Mouse (Mus musculus) midbrain, embryonic 16.5 days (tissue): Measurements from ENCODE around the gene Calu. TPM values are rescaled to one million over a fixed set of nuclear protein-coding genes. Genes with fewer than 3 reads are reported as not detected.

Experiments
- ATAC-seq: fragments of 200-750 bp; cut with Nextera tagmentation; 2 replicates; pipeline ENCODE4 v1.8.0; 2017; ENCODE audit warnings: moderate TSS enrichment
- H3K27ac ChIP-seq: fragments of 300-500 bp; sonication (generic); 2 replicates; pipeline ENCODE4 v1.5.1; 2014; ENCODE audit warnings: mild to moderate bottlenecking, low read length, mixed read lengths
- H3K27me3 ChIP-seq: fragments of 300-500 bp; sonication (generic); 2 replicates; pipeline ENCODE4 v1.6.1; 2014; ENCODE audit warnings: low read depth, low read length, mixed read lengths; ENCODE audit not compliant: control insufficient read depth, insufficient read depth
- H3K36me3 ChIP-seq: fragments of 300-500 bp; sonication (generic); 2 replicates; pipeline ENCODE4 v1.6.1; 2014; ENCODE audit warnings: mild to moderate bottlenecking, low read length, moderate library complexity, mixed read lengths; ENCODE audit not compliant: control insufficient read depth, insufficient read depth
- H3K4me1 ChIP-seq: fragments of 300-500 bp; sonication (generic); 2 replicates; pipeline ENCODE4 v1.6.1; 2014; ENCODE audit warnings: mild to moderate bottlenecking, low read length, mixed read lengths; ENCODE audit not compliant: control insufficient read depth, insufficient read depth
- H3K4me2 ChIP-seq: fragments of 300-500 bp; sonication (generic); 2 replicates; pipeline ENCODE4 v1.6.1; 2014; ENCODE audit warnings: mild to moderate bottlenecking, low read length, mixed read lengths
- H3K4me3 ChIP-seq: fragments of 300-500 bp; sonication (generic); 2 replicates; pipeline ENCODE4 v1.5.1; 2014; ENCODE audit warnings: low read depth, mild to moderate bottlenecking, low read length, moderate library complexity, mixed read lengths
- H3K9ac ChIP-seq: fragments of 300-500 bp; sonication (generic); 2 replicates; pipeline ENCODE4 v1.6.1; 2014; ENCODE audit warnings: low read depth, low read length, mixed read lengths
- H3K9me3 ChIP-seq: fragments of 300-500 bp; sonication (generic); replicated peaks from 2 replicates; pipeline ENCODE4 v1.6.1; 2014; ENCODE audit warnings: mild to moderate bottlenecking, low read length, mixed read lengths; ENCODE audit not compliant: control insufficient read depth, poor library complexity, severe bottlenecking
- WGBS: fragments of 180-500 bp; shearing (Covaris S2); extraction: QIAGEN DNeasy Blood & Tissue Kit; methylation state at CpG from one replicate; pipeline ENCODE4 v1.1.7; 2014; 5-methylcytosine and 5-hydroxymethylcytosine counted together
- polyA plus RNA-seq: library from polyadenylated mRNA; unstranded; fragments of >200 nt; fragmentation: Nextera tagmentation; extraction: Ambion mirVana; gene quantifications from 2 replicates; pipeline ENCODE4 v1.2.1, GENCODE M21; 2015

The Calu gene
- 160 and 163 TPM in 2 replicates for polyA plus RNA-seq

- peak; percentile 99 for ATAC-seq
- Histone ChIP-seq H3K4me2 (peak within 1 kb of the TSS; percentile 87), H3K27me3 (no peaks in the 10 kb centered on the region), H3K27ac (peak within 1 kb of the TSS; percentile 83), H3K4me1 (peaks cover 15% of the 10 kb centered on the region), H3K9ac (peak within 1 kb of the TSS; percentile 84), H3K4me3 (peak within 1 kb of the TSS; percentile 93), H3K36me3 (no peaks in the 10 kb centered on the region), H3K9me3 (no peaks in the 10 kb centered on the region)
- under 1% methylated on average over 55 of the region's 55 CpGs for WGBS
These were observed at the start of gene Calu for GRCm38 (mm10) chr6:29347665-29348370. Gene Calu (plus strand): TSS chr6:29348069.

DNA sequence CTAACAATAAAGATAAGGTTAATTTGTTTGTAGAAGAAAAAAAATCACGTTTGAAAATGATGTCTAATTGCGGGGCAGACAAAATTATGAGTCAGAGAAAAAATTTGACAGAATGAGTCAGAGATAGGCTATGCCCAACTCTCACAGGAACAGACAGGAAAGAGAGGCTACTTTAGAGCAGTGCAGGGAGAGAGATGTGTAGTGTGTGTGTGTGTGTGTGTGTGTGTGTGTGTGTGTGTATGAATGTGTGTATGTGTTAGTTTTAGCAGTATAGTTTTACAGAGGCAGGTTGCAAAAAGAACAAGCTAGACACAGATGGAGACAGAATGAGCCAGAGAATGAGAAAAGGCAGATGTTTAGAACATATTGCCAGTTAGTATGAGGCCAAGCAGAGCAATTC, 48.8 kb upstream of the Calu start:
- WGBS, result 74% methylated on average over 2 of the region's 2 CpGs
- Histone ChIP-seq H3K27me3 (no peaks in the 10 kb centered on the region), H3K4me1 (no peaks in the 10 kb centered on the region), H3K4me3 (no peak overlapping the region), H3K27ac (no peak overlapping the region), H3K9ac (no peak overlapping the region), H3K36me3 (no peaks in the 10 kb centered on the region), H3K9me3 (no peaks in the 10 kb centered on the region), H3K4me2 (no peak overlapping the region)
- ATAC-seq, result no peak

GRCm38 (mm10) chr6:29303251-29303650, 44.6 kb upstream of the Calu start:
- Histone ChIP-seq H3K27ac (no peak overlapping the region), H3K9me3 (no peaks in the 10 kb centered on the region), H3K4me2 (no peak overlapping the region), H3K36me3 (no peaks in the 10 kb centered on the region), H3K9ac (no peak overlapping the region), H3K27me3 (no peaks in the 10 kb centered on the region), H3K4me1 (no peaks in the 10 kb centered on the region), H3K4me3 (no peak overlapping the region)
- ATAC-seq, result no peak

DNA sequence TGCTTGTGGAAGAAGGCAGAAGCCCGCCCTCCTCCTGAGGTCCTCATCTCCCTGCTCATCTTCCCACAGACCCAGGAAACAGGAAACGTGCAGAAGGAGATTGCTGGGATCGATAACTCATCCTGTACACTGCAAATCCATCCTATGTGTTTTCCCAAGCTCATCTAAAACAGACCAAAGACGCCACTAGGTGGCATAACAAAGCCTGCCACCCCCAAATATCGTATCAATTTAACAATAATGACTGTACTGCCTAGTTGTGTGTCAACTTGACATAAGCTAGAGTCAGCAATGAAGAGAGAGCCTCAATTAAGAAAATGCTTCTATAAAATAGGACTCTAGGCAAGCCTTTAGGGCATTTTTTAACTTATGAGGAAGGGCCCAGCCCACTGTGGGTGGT, 44.1 kb upstream of the Calu start:
- no peak for ATAC-seq
- Histone ChIP-seq H3K4me2 (no peak overlapping the region), H3K27ac (no peak overlapping the region), H3K27me3 (no peaks in the 10 kb centered on the region), H3K9me3 (no peaks in the 10 kb centered on the region), H3K36me3 (no peaks in the 10 kb centered on the region), H3K4me1 (no peaks in the 10 kb centered on the region), H3K4me3 (no peak overlapping the region), H3K9ac (no peak overlapping the region)
- 53% methylated on average over 5 of the region's 5 CpGs for WGBS

GRCm38 (mm10) chr6:29305462-29305861, 42.4 kb upstream of the Calu start:
- H3K9ac ChIP-seq, result no peak overlapping the region
- WGBS, result 96% methylated on average over 4 of the region's 4 CpGs
- H3K36me3 ChIP-seq, result no peaks in the 10 kb centered on the region
- H3K4me3 ChIP-seq, result no peak overlapping the region
- H3K9me3 ChIP-seq, result no peaks in the 10 kb centered on the region
- H3K27ac ChIP-seq, result no peak overlapping the region
- H3K4me2 ChIP-seq, result no peak overlapping the region
- H3K4me1 ChIP-seq, result no peaks in the 10 kb centered on the region
- ATAC-seq, result no peak
- no peaks in the 10 kb centered on the region for H3K27me3 ChIP-seq

- no peak for ATAC-seq
- H3K27ac ChIP-seq, result no peak overlapping the region
- H3K9me3 ChIP-seq, result no peaks in the 10 kb centered on the region
- H3K36me3 ChIP-seq, result no peaks in the 10 kb centered on the region
- no peak overlapping the region for H3K9ac ChIP-seq
- H3K4me2 ChIP-seq, result no peak overlapping the region
- H3K4me1 ChIP-seq, result no peaks in the 10 kb centered on the region
- WGBS, result 86% methylated on average over 16 of the region's 16 CpGs
- no peaks in the 10 kb centered on the region for H3K27me3 ChIP-seq
- H3K4me3 ChIP-seq, result no peak overlapping the region
These were observed 38.8 kb upstream of the Calu start for GRCm38 (mm10) chr6:29308846-29309605.

- Histone ChIP-seq H3K4me3 (no peak overlapping the region), H3K27me3 (no peaks in the 10 kb centered on the region), H3K27ac (no peak overlapping the region), H3K9me3 (no peaks in the 10 kb centered on the region), H3K4me1 (no peaks in the 10 kb centered on the region), H3K9ac (no peak overlapping the region), H3K4me2 (no peak overlapping the region), H3K36me3 (no peaks in the 10 kb centered on the region)
- WGBS, result 66% methylated on average over 14 of the region's 14 CpGs
- ATAC-seq, result no peak
These were observed 34.1 kb upstream of the Calu start for GRCm38 (mm10) chr6:29313690-29314202.

GRCm38 (mm10) chr6:29317286-29317685, 30.6 kb upstream of the Calu start:
- Histone ChIP-seq H3K4me2 (no peak overlapping the region), H3K4me1 (no peaks in the 10 kb centered on the region), H3K27ac (no peak overlapping the region), H3K36me3 (no peaks in the 10 kb centered on the region), H3K4me3 (no peak overlapping the region), H3K9ac (no peak overlapping the region), H3K9me3 (no peaks in the 10 kb centered on the region), H3K27me3 (no peaks in the 10 kb centered on the region)
- 71% methylated on average over 2 of the region's 2 CpGs for WGBS
- no peak for ATAC-seq

DNA sequence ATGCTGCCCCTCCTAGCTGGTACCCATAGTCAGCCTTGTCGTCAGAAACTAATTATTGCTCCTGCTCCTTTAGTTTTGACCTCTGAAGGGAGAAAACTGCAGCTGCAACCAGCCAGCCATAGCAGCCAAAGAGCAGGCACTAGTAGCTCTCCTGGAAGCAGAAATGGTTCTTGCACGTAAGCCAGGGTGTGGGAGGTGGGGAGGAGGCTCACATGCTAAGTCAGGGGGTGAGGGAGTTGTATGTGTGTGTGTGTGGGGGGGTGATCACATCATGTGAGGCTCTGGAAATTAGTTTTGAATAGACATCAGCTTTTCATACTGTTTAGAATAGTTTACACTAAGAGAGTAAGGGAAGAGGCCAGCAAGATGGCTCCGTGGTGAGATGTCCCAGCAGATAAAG, 29.9 kb upstream of the Calu start:
- H3K36me3 ChIP-seq, result no peaks in the 10 kb centered on the region
- H3K27ac ChIP-seq, result no peak overlapping the region
- H3K9me3 ChIP-seq, result no peaks in the 10 kb centered on the region
- WGBS, result 64% methylated on average over 3 of the region's 3 CpGs
- no peaks in the 10 kb centered on the region for H3K27me3 ChIP-seq
- H3K4me3 ChIP-seq, result no peak overlapping the region
- no peak overlapping the region for H3K9ac ChIP-seq
- no peak for ATAC-seq
- H3K4me1 ChIP-seq, result no peaks in the 10 kb centered on the region
- no peak overlapping the region for H3K4me2 ChIP-seq
